Mouse (Mus musculus): ENCODE measurements around the gene Mchr1. TPM values are rescaled to one million over a fixed set of nuclear protein-coding genes. Genes with fewer than 3 reads are reported as not detected.
A peak's percentile ranks its signal among the peaks of the same experiment; 100 is the strongest.

Gene Mchr1
- polyA plus RNA-seq, 1 experiment from 2014 or later, result 0.43 TPM

DNA sequence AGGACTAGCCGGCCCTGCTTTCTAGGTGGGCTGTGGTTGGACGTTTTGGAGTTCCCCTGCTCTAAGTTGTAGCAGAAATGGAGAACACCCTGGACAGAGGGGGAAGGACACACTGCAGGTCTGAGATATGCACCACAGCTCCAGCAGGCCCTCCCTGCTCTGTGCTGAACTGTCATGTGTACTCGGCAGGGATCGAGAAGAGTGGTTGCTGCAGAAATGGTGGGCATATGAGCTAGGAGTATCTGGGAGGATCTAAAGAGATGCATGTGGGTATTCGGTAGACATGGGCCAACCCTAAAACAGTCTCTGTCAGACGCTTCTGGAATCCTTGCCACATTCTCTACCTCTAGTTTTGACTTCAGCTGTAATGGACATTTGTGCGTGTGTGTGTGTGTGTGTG, 4.0 kb upstream of the Mchr1 start:
- Histone ChIP-seq H3K4me3 (no peak overlapping the region), H3K9me3 (replicated peaks) (no peaks in the 10 kb centered on the region), H3K27me3 (ENCODE audit: low read depth, poor library complexity, severe bottlenecking) (peaks cover 15% of the 10 kb centered on the region), H3K27ac (replicated peaks) (no peak overlapping the region), H3K36me3 (no peaks in the 10 kb centered on the region), H3K4me1 (peaks cover 40% of the 10 kb centered on the region)
- no peak for DNase-seq (ENCODE audit: low spot score)
- WGBS, result 88% methylated on average over 7 of the region's 7 CpGs

DNA sequence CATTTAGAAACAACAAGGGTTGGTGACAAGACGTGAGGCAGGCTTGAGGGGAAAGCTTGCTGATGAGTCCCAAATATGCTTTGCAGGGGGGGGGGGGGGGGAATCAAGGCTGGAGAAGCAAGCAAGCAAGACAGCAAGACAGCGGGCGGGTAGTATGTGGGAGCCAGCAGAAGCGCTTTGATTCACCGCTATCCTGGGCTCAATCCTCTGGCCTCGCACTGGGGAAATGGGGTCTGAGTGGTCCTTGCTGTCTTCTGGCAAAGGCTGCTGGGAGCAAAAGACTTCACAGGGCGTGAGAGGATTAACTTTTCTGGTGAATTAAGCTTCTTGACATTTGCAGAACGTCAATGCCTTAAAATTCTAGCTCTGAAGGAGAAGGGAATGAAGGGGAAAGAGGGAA, 763 bp downstream of the Mchr1 start:
- WGBS, result 5% methylated on average over 8 of the region's 8 CpGs
- Histone ChIP-seq H3K27me3 (ENCODE audit: low read depth, poor library complexity, severe bottlenecking) (peaks cover 47% of the 10 kb centered on the region), H3K4me3 (peak overlapping the region; percentile 62), H3K27ac (replicated peaks) (peak overlapping the region; percentile 77), H3K4me1 (peaks cover 37% of the 10 kb centered on the region), H3K36me3 (no peaks in the 10 kb centered on the region), H3K9me3 (replicated peaks) (no peaks in the 10 kb centered on the region)
- DNase-seq (ENCODE audit: low spot score), result peak; percentile 31

DNA sequence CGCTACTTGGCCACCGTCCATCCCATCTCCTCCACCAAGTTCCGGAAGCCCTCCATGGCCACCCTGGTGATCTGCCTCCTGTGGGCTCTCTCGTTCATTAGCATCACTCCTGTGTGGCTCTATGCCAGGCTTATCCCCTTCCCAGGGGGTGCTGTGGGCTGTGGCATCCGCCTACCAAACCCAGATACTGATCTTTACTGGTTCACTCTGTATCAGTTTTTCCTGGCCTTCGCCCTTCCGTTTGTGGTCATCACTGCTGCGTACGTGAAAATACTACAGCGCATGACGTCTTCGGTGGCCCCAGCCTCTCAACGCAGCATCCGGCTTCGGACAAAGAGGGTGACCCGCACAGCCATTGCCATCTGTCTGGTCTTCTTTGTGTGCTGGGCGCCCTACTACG, 2.2 kb downstream of the Mchr1 start:
- peaks cover 47% of the 10 kb centered on the region for H3K27me3 ChIP-seq (ENCODE audit: low read depth, poor library complexity, severe bottlenecking)
- WGBS, result 94% methylated on average over 18 of the region's 18 CpGs

DNA sequence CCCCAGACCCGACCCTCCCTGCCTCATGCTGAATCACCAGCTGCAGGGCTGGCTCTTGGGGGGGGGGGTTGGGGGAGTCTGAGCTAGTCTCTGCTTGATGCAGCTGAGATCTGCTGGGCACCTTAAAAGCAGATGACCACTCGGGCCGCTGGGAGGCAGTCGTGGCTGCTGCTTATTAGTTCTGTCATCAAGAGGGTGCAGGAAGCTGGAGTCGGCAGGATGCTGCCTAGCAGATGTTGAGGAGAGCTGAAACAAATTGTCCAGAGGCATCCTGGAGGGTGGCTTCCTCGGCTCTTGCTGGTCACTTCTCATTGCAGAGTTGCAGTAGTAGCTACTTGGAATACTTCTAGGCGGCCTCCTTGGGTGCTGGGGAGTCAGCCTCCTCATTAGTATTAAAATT, 4.0 kb downstream of the Mchr1 start:
- Histone ChIP-seq H3K9me3 (replicated peaks) (no peaks in the 10 kb centered on the region), H3K36me3 (no peaks in the 10 kb centered on the region), H3K4me1 (peaks cover 37% of the 10 kb centered on the region), H3K27ac (replicated peaks) (0 out of 2 replicates have a peak overlapping the region, but pooled peaks have one; percentile 15), H3K27me3 (ENCODE audit: low read depth, poor library complexity, severe bottlenecking) (peaks cover 42% of the 10 kb centered on the region), H3K4me3 (no peak overlapping the region)
- peak; percentile 52 for DNase-seq (ENCODE audit: low spot score)
- WGBS, result 32% methylated on average over 7 of the region's 7 CpGs

More for the DNA sequence above, 2.2 kb downstream of the Mchr1 start:
- DNase-seq (ENCODE audit: low spot score), result no peak
- Histone ChIP-seq H3K4me3 (no peak overlapping the region), H3K36me3 (no peaks in the 10 kb centered on the region), H3K4me1 (peaks cover 37% of the 10 kb centered on the region), H3K9me3 (replicated peaks) (no peaks in the 10 kb centered on the region), H3K27ac (replicated peaks) (no peak overlapping the region)

DNA sequence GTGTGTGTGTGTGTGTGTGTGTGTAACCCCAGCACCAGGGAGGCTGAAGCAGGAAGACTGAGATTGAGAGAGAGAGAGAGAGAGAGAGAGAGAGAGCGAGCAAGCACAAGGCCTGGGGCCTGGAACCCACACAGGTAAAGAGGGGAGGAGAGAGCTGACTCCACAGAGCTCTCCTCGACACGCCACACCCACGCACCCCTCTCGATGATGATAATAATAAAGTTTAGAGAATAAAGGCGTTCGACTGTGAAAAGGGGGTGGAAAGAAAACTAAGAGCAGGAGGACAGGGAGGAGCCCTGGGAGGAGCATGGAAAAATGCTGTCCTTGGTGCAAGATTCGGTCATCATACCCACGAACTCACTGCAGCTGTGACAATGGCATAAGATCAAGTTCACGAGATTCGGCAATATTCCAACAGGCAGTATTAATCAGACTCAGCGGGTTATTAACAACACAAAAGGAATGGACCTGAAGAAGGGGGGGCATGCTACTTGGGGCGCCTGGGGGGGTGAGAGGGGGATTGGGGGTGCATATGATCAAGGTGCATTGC, 4.6 kb downstream of the Mchr1 start:
- H3K27me3 ChIP-seq (ENCODE audit: low read depth, poor library complexity, severe bottlenecking), result peaks cover 36% of the 10 kb centered on the region
- no peak overlapping the region for H3K27ac ChIP-seq (replicated peaks)
- peaks cover 31% of the 10 kb centered on the region for H3K4me1 ChIP-seq
- no peak for DNase-seq (ENCODE audit: low spot score)
- H3K9me3 ChIP-seq (replicated peaks), result no peaks in the 10 kb centered on the region
- 83% methylated on average over 13 of the region's 13 CpGs for WGBS
- H3K4me3 ChIP-seq, result no peak overlapping the region
- no peaks in the 10 kb centered on the region for H3K36me3 ChIP-seq

DNA sequence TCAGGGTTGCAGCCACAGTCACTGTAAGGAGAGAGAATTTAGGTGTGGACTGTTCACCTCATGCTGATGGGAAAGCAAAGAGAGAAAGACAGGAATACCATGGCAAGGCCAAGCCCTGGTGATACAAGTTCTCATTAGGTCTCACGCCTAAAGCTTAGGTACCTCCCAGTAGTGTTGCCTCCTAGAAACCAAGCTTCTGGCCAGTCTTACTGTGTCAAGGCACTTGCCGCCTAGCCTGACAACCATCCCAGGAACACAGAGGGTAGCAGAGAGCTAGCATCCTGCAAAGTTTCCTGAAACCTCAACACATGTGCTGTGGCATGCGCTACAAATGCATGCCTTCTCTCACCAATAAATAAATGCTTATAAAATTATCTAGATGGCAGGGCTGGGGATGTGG, 11.6 kb downstream of the Mchr1 start:
- Histone ChIP-seq H3K9me3 (replicated peaks) (no peaks in the 10 kb centered on the region; the same call in 1 of the 2 replicates), H3K27ac (replicated peaks) (no peak overlapping the region), H3K4me3 (no peak overlapping the region), H3K27me3 (ENCODE audit: low read depth, poor library complexity, severe bottlenecking) (no peaks in the 10 kb centered on the region), H3K36me3 (no peaks in the 10 kb centered on the region), H3K4me1 (peaks cover 10% of the 10 kb centered on the region; the same call in 1 of the 2 replicates)
- 97% methylated on average over 3 of the region's 3 CpGs for WGBS
- no peak for DNase-seq (ENCODE audit: low spot score)

DNA sequence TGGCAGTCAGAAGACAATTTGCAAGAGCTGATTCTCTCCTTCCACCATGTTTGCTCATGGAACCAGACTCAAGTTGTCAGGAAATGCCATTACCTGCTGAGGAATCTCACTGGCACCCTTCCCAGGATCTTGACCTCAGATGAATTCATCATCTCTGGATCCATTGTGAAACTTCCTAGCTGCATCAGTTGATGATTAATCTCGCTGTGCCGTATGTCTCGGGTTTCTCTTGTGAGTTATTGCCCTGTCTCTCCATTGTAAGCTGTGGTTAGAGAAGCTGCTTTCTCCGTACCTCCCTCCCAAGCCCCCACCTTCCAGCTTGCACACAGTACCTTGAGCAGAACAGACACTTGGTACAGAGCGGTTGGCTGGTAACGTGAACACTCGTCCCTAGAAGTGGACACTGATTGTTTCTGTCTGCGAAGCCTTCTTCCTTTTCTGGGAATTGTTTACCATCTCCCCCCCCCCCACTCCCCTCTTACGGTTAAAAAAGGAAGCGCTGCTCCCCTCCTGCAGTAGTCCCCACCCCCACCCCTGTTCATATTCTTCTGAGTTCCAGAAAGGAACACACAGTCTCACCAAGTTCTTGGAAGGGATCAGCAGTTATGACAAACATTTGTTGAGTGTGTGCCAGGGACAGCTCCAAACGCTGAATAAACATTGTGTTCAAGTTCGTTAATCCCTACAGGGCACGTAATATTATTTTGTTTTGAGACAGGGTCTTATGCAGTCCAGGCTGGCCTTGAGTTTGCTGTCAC, 12.5 kb downstream of the Mchr1 start:
- 73% methylated on average over 13 of the region's 13 CpGs for WGBS
- no peak overlapping the region for H3K27ac ChIP-seq (replicated peaks)
- DNase-seq (ENCODE audit: low spot score), result no peak

DNA sequence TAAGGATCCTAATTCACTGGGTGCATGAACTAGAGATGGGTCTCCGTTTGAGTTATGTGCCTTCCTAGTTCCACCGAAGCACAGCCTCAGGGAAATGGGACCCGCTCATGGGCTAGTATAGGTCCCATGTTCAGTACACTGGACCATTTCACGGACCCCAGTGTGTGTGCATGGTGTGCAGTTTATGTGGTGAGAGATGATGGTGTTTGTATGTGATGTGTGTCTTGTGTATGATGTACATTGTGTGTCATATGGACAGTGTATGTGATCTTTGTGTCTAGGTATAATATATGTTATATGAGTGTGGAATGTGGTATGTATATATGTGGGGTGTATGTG, 13.0 kb downstream of the Mchr1 start:
- H3K27me3 ChIP-seq (ENCODE audit: low read depth, poor library complexity, severe bottlenecking), result no peaks in the 10 kb centered on the region
- no peak overlapping the region for H3K27ac ChIP-seq (replicated peaks)
- peaks cover 14% of the 10 kb centered on the region for H3K4me1 ChIP-seq
- no peak for DNase-seq (ENCODE audit: low spot score)
- no peaks in the 10 kb centered on the region; the same call in 1 of the 2 replicates for H3K9me3 ChIP-seq (replicated peaks)
- H3K4me3 ChIP-seq, result no peak overlapping the region
- 88% methylated on average over 4 of the region's 4 CpGs for WGBS
- no peaks in the 10 kb centered on the region for H3K36me3 ChIP-seq

More for the DNA sequence above, 12.5 kb downstream of the Mchr1 start:
- H3K9me3 ChIP-seq (replicated peaks), result no peaks in the 10 kb centered on the region; the same call in 1 of the 2 replicates
- no peaks in the 10 kb centered on the region for H3K27me3 ChIP-seq (ENCODE audit: low read depth, poor library complexity, severe bottlenecking)
- peaks cover 13% of the 10 kb centered on the region for H3K4me1 ChIP-seq
- H3K36me3 ChIP-seq, result no peaks in the 10 kb centered on the region
- H3K4me3 ChIP-seq, result no peak overlapping the region

DNA sequence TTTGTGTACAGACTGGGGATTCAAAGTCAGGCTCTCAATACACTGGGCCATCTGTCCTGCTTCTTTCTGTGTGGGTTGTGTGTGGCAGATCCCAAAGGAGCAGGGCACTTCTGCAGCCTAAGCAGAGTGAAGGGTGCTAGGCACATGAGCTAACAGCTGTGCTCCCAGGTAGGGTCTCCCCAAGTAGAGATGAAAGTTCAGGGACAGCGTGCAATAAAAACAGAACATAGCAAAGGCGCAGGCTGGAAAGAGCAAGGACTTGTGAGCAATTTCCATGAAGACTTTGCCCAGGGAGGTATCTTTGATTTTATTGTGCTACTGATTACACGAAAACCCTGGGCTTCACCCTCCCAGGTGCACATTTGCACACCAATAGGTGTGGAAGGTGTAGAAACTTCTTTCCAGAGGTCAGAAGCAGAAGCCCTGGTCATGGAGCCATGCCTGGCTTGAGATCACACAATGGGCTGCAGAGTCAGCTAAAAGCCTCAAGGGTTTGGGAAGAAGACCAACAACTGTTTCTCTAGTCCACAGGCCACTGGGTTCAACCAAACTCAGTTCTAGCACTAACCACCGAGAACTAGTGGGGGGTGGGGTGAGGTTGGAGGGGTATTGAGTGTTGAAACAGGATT, 13.8 kb downstream of the Mchr1 start:
- Histone ChIP-seq H3K4me1 (peaks cover 15% of the 10 kb centered on the region), H3K36me3 (no peaks in the 10 kb centered on the region), H3K9me3 (replicated peaks) (no peaks in the 10 kb centered on the region; the same call in 1 of the 2 replicates), H3K4me3 (no peak overlapping the region), H3K27me3 (ENCODE audit: low read depth, poor library complexity, severe bottlenecking) (no peaks in the 10 kb centered on the region), H3K27ac (replicated peaks) (no peak overlapping the region)
- DNase-seq (ENCODE audit: low spot score), result no peak
- WGBS, result 88% methylated on average over 4 of the region's 4 CpGs

DNA sequence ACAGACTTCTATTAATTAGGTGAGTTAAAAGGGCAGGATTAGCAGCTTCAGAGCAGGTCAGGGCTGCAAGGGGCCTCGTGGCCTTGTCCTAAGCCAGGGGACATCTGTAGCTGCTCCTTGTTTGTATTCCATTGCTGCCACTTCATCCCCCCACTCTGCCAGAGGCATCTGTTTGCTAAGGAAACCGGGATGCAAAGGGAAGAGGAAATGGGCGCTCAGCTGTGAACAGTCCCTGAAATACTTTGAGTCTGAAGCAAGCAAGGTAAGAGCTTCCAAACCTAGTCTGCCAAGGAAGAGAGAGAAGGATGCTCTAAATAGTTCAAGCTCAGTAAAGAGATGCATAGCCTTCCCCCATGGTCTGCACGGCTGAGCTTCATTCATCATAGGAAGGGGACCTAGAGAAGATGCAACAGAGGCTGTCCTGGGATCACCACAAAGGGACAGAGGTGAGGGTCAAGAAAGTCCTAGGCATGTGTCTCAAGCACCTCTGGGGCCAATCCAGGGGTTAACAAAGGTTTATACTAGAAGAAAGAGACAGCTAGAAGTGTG, 17.4 kb downstream of the Mchr1 start:
- Histone ChIP-seq H3K27me3 (ENCODE audit: low read depth, poor library complexity, severe bottlenecking) (no peaks in the 10 kb centered on the region), H3K36me3 (no peaks in the 10 kb centered on the region), H3K4me1 (peaks cover 20% of the 10 kb centered on the region), H3K4me3 (no peak overlapping the region), H3K27ac (replicated peaks) (no peak overlapping the region), H3K9me3 (replicated peaks) (no peaks in the 10 kb centered on the region; the same call in 1 of the 2 replicates)
- WGBS, result 58% methylated on average over 4 of the region's 4 CpGs
- no peak for DNase-seq (ENCODE audit: low spot score)

DNA sequence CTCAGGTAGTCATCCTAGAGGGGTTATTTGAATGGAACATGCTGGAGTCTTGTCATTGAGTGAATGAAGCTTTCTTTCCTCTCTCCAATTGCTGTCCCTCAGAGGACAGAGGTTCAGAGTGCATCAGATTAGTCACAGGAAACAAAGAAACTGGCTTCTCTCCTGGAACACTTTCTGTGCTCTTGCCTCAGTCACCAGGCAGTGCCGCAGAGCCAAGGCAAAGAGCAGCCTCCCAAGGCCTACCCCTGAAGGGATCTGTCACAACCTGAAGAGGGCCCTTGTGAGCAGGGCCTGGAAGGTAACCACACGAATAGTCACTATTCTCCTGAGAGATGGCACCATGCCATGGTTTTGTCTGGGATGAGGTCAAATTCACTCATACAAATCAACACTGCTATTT, 18.3 kb downstream of the Mchr1 start:
- DNase-seq (ENCODE audit: low spot score), result no peak
- 78% methylated on average over 2 of the region's 2 CpGs for WGBS

DNA sequence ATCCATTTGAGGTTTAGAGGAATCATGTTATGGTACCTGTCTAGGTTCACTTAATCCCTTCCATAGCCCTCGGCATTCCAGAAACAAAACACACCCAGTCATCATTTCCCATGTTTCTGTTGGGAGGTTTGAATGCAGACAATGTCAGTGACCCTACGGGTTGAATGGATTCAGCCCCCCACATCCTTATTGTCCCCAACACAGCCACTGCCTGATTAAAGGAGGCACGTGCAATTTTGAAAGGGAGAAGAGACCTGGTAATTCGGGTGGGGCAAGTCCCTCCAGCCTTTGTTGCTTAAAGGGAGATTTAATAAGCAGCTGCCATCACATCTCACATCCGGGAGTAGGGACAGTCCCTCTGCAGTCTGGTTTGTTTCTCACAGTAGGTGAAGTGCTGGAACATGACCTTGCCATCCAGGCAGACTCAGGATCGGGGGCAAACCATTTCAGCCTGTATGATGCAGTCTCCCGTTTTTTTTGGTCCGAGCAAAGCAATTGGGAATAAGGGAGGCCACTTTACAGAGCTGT, 18.9 kb downstream of the Mchr1 start:
- H3K9me3 ChIP-seq (replicated peaks), result no peaks in the 10 kb centered on the region; the same call in 1 of the 2 replicates

More for the DNA sequence above, 18.3 kb downstream of the Mchr1 start:
- H3K36me3 ChIP-seq, result no peaks in the 10 kb centered on the region
- H3K27ac ChIP-seq (replicated peaks), result no peak overlapping the region
- H3K4me3 ChIP-seq, result no peak overlapping the region
- H3K9me3 ChIP-seq (replicated peaks), result no peaks in the 10 kb centered on the region; the same call in 1 of the 2 replicates
- H3K4me1 ChIP-seq, result peaks cover 23% of the 10 kb centered on the region
- no peaks in the 10 kb centered on the region for H3K27me3 ChIP-seq (ENCODE audit: low read depth, poor library complexity, severe bottlenecking)

More for the DNA sequence above, 18.9 kb downstream of the Mchr1 start:
- no peak overlapping the region for H3K27ac ChIP-seq (replicated peaks)
- no peaks in the 10 kb centered on the region for H3K27me3 ChIP-seq (ENCODE audit: low read depth, poor library complexity, severe bottlenecking)
- H3K36me3 ChIP-seq, result no peaks in the 10 kb centered on the region
- H3K4me3 ChIP-seq, result no peak overlapping the region
- H3K4me1 ChIP-seq, result peaks cover 23% of the 10 kb centered on the region
- no peak for DNase-seq (ENCODE audit: low spot score)
- 75% methylated on average over 8 of the region's 8 CpGs for WGBS
